Mouse (Mus musculus) adrenal gland, postnatal 0 days (tissue): ENCODE measurements around the gene Fcamr. TPM values are rescaled to one million over a fixed set of nuclear protein-coding genes. Genes with fewer than 3 reads are reported as not detected.

Experiments used
- polyA plus RNA-seq: library from polyadenylated mRNA; unstranded; fragments of >200 nt; fragmentation: Nextera tagmentation; extraction: Ambion mirVana; gene quantifications from 2 replicates; pipeline ENCODE4 v1.2.1, GENCODE M21; 2015

Gene Fcamr
- polyA plus RNA-seq, result not detected in 2 replicates

GRCm38 (mm10) chr1:130800602-130801001 is at the start of gene Fcamr:
Gene Fcamr, plus strand, starts transcription at chr1:130800902.

GRCm38 (mm10) chr1:130826448-130826847 is 25.7 kb downstream of the Fcamr start, which contains the start of gene Pigr:
Gene Pigr, plus strand, starts transcription at chr1:130826684.

Other genes with a start within 250 kb of the Fcamr start
- not detected in 2 replicates for gene Zp3r, start 171.3 kb upstream of the Fcamr start, polyA plus RNA-seq
- 0.21 and 0.52 TPM in 2 replicates for gene C4bp, start 139.3 kb upstream of the Fcamr start, polyA plus RNA-seq
- gene Gm29427, start 85.1 kb upstream of the Fcamr start, polyA plus RNA-seq, result not detected in 2 replicates
- gene Yod1, start 83.6 kb upstream of the Fcamr start, polyA plus RNA-seq, result 8.1 and 8.2 TPM in 2 replicates
- gene Pfkfb2, start 71.6 kb upstream of the Fcamr start, polyA plus RNA-seq, result 3.4 and 5.8 TPM in 2 replicates
- gene AA986860, start 68.9 kb upstream of the Fcamr start, polyA plus RNA-seq, result 1.7 and 2.1 TPM in 2 replicates
- gene Pigr, start 25.8 kb downstream of the Fcamr start, polyA plus RNA-seq, result 0.03 and 0.06 TPM in 2 replicates
- 0.58 TPM in 1 of 2 replicates, not detected in the other for gene Fcmr, start 64.8 kb downstream of the Fcamr start, polyA plus RNA-seq
- not detected in 2 replicates for gene Il24, start 86.6 kb downstream of the Fcamr start, polyA plus RNA-seq
- not detected in 2 replicates for gene Il20, start 110.5 kb downstream of the Fcamr start, polyA plus RNA-seq
- 0.65 TPM in 1 of 2 replicates, not detected in the other for gene Il19, start 139.2 kb downstream of the Fcamr start, polyA plus RNA-seq
- 0.09 TPM in 1 of 2 replicates, not detected in the other for gene Il10, start 218.9 kb downstream of the Fcamr start, polyA plus RNA-seq